Mouse (Mus musculus) Patski (cell line): Measurements from ENCODE around the gene Gng3. TPM values are rescaled to one million over a fixed set of nuclear protein-coding genes. Genes with fewer than 3 reads are reported as not detected.

Experiments used
- ATAC-seq: fragments of 100-300 bp; one replicate; pipeline ENCODE4 v1.8.0; 2021
- CTCF ChIA-PET: fragments of 350-600 bp; sonication (Branson Sonifier 250); formaldehyde crosslinking; loops from one replicate; lab custom pipeline; 2022; ENCODE audit warnings: inconsistent platforms; lab: Charles Lee
- POLR2A ChIA-PET: fragments of 350-600 bp; sonication (Branson Sonifier 250); formaldehyde crosslinking; loops from one replicate; lab custom pipeline; 2022; ENCODE audit warnings: antibody characterized with exemption, inconsistent platforms; lab: Charles Lee
- DNase-seq: peaks from one replicate; pipeline ENCODE4 v3.0.0-alpha.2; 2011; ENCODE audit warnings: low read depth, low spot score
- H3K27me3 ChIP-seq: fragments of 371-371 bp; one replicate; pipeline ENCODE4 v1.5.1; 2021
- CTCF ChIP-seq: fragments of 100-300 bp; IDR thresholded peaks from one replicate; pipeline ENCODE4 v1.5.1; 2021
- in situ Hi-C: fragments of 300-500 bp; cut with MboI; formaldehyde crosslinking; loops from 3 replicates; pipeline ENCODE4 v1.11.1; 2018; ENCODE audit warnings: low pct_unique_long_range_greater_than_20kb, mixed read lengths
- polyA plus RNA-seq: library from polyadenylated mRNA; unstranded; gene quantifications from one replicate; pipeline ENCODE4 v1.2.3, GENCODE M21; 2021

Gng3 gene
- polyA plus RNA-seq = 0.50 TPM

DNA sequence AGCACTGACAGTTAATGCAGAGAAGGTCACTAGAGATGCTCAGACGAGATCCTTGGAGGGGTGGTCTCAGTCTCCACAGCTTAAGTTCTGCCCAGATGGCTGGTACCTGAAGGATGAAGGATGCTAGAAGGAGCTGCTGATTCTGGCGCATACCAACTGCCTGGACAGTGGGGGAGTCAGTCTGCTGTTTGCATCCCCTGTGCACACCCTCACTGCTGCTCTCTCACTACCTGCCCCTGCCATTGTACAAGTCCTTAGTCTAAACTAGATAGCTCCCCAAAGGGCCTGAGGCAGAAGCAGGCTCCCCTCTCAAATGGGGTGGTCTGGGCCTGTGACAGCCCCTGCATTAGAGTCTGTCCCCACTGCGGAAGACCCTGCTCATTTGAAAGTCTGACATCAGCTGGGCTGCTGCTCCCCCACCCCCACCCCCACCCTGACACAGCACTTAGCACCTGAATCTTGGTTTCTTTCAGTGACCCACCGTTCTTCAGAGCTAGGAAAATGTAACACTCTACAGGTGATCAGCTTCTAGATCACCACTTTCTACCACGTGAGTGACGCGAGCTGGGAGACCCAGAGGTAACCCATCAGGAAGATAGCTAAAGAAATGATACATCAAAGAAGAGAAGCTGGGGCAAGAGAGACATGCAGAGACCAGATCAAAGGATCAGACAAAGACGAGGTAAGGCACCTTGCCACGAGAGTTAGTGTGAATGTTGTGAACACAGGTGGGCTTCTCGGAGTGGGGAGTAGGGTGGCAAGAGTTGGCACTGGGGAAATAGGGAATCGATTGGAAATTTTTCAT is at the start of gene Gng3:
Gng3 (minus strand) TSS at position 92 of the 805 bp plus-strand sequence.
- H3K27me3 ChIP-seq = no peaks in the 10 kb centered on the region
- ATAC-seq (no peak), DNase-seq (no peak)
- in situ Hi-C loops = loop anchor here (25.0 kb wide), 1 partner anchor 1048 kb away; the partner anchor contains the start of gene Incenp
- ChIA-PET CTCF (interaction anchor here (0.9 to 1.3 kb wide), 4 partner anchors 10 to 72 kb away, joined by 3 to 4 read pairs (median 4); partner anchors contain the start of gene AC129217.1), POLR2A (interaction anchor here (1.3 to 1.5 kb wide), 2 partner anchors 10 to 20 kb away, joined by 5 read pairs; partner anchors contain the start of genes AC129217.1, Hnrnpul2 and Ttc9c)
- TF ChIP-seq CTCF = no peak

DNA sequence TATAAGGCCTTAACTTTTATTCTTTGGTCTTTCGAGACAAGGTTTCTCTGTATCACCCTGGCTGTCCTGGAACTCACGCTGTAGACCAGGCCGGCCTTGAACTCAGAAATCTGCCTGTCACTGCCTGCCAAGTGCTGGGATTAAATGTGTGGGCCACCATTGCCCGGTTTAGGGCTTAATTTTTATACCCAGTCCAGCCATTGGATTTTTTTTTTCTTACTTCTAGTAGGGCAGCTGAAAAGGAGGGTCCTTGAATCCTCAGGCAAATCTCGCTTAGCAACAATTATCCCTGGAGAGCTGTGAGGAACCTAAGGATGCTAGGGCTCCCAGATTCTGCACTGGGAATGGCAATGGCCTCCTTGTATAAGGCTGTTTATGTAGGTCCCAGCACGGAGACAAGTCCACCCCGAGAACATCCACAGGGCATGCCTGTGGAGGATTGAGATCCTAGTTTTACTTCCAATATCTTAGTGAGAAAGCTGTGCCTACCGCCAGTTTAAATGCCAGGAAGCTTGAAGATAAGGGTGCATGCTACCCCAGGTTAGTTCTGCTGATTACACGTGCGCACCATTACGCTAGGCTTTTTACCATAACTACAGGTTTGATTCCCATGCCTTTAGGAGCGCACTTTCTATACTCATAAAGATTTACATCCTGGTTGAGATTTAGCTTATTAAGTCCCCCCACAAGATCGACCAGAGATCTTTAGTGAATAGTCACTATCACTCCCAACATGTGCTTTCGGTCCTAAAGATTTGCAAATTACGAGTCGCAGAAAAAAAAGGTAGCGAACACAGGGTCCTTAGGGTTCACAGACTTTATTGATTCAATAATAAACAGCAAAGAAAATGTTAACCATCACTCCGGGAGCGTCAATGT is 48.8 kb upstream of the Gng3 start:
- ATAC-seq (no peak), DNase-seq (no peak)
- ChIA-PET POLR2A (interaction anchor here (0.6 to 2.0 kb wide), 5 partner anchors 8 to 222 kb away, joined by 3 to 5 read pairs (median 3); partner anchors contain the start of gene Ubxn1), CTCF (interaction anchor here (1.2 to 1.9 kb wide), 6 partner anchors 8 to 54 kb away, joined by 3 to 5 read pairs (median 3); partner anchors contain the start of gene Mta2)
- no peaks in the 10 kb centered on the region for H3K27me3 ChIP-seq
- in situ Hi-C loops = no loop called here
- TF ChIP-seq CTCF = no peak

GRCm38 (mm10) chr19:8886916-8887584 is 48.1 kb upstream of the Gng3 start:
- in situ Hi-C loops = no loop called here
- DNase-seq (no peak), ATAC-seq (no peak)
- ChIA-PET CTCF (interaction anchor here (1.2 to 1.9 kb wide), 5 partner anchors 12 to 54 kb away, joined by 3 to 5 read pairs (median 3); partner anchors contain the start of gene Mta2), POLR2A (no interaction called here)
- H3K27me3 ChIP-seq = no peaks in the 10 kb centered on the region
- no peak for TF ChIP-seq CTCF

- in situ Hi-C loops = no loop called here
- no peaks in the 10 kb centered on the region for H3K27me3 ChIP-seq
- ATAC-seq (no peak), DNase-seq (no peak)
- ChIA-PET CTCF (no interaction called here), POLR2A (no interaction called here)
- no peak for TF ChIP-seq CTCF
These were observed 44.6 kb upstream of the Gng3 start, which contains the start of the genes Lbhd1 and Gm49403 for GRCm38 (mm10) chr19:8883616-8884015. Gene Lbhd1, plus strand, starts transcription at chr19:8883732. Gene Gm49403, plus strand, starts transcription at chr19:8883930.

- no peak for TF ChIP-seq CTCF
- ChIA-PET POLR2A (interaction anchor here (0.6 to 2.1 kb wide), 6 partner anchors 10 to 85 kb away, joined by 3 to 6 read pairs (median 3); partner anchors contain the start of genes Eml3, Ints5 and Ubxn1), CTCF (interaction anchor here (0.7 to 1.3 kb wide), 3 partner anchors 12 to 229 kb away, joined by 3 to 5 read pairs (median 3); partner anchors contain the start of gene Ints5)
- H3K27me3 ChIP-seq = no peaks in the 10 kb centered on the region
- no peak for ATAC-seq
- in situ Hi-C loops = no loop called here
- DNase-seq = no peak
These were observed 42.0 kb upstream of the Gng3 start for GRCm38 (mm10) chr19:8881034-8881392.

DNA sequence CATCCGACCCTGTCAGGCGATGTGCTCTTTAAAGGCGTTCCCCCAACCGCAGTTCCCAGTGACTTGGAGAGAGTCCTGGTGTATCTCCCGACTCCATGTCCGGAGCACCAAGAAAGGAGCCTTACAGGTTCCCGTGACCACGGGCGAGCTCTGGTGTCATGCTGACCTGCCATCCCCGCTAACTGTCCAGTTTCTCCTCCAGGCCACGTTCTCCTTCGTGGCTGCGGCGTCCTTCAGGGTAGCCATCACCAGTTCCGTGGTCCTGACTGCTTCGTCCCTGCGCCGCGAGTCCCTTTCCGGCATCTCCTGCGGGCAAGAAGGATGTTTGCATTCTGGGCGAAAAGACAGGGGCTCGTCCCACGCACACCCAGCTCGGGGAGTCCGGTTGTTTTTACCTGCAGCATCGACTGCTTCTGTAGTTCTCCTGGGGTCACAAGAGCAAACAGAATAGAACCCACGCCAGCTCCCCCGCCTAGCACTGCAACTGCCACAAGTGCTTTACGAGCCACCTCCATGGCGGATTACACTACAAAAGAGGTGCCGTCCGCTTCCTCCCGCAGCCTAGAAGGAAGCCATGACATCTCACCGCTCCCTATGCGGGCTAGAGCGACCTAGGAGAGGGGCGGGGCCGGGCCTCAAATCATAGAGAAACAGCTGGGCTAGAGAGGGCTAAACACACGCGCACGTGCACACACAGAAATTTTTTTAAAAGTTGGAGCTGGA is 41.5 kb upstream of the Gng3 start, which contains the start of gene Uqcc3:
Uqcc3 (minus strand) TSS at position 613 of the 723 bp plus-strand sequence.
- in situ Hi-C loops = no loop called here

DNA sequence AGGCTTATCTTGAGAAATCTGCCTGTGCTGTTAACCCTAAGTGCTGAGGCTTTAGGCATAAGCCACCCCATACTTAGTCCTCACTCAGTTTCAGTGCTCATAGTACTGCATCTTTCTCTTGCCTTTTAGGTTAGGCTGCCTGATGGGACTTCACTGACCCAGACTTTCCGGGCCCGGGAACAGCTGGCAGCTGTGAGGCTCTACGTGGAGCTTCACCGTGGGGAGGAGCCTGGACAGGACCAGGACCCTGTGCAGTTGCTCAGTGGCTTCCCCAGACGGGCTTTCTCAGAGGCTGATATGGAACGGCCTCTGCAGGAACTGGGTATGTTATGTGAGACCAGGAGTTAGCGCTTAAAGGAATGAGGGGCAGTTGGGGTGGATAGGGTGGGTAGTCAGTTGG is 36.0 kb upstream of the Gng3 start:
- TF ChIP-seq CTCF = no peak
- no peak for DNase-seq
- in situ Hi-C loops = no loop called here
- no peak for ATAC-seq
- no peaks in the 10 kb centered on the region for H3K27me3 ChIP-seq
- ChIA-PET POLR2A (interaction anchor here (1.2 to 1.4 kb wide), 2 partner anchors 14 to 19 kb away, joined by 3 to 4 read pairs; partner anchors contain the start of genes 1810009A15Rik and Gm49416), CTCF (interaction anchor here (1.1 to 3.1 kb wide), 2 partner anchors 11 to 13 kb away, joined by 4 to 8 read pairs; partner anchors contain the start of genes 1810009A15Rik and Gm49416)

More for the DNA sequence above, 41.5 kb upstream of the Gng3 start, which contains the start of gene Uqcc3:
- no peaks in the 10 kb centered on the region for H3K27me3 ChIP-seq
- TF ChIP-seq CTCF = no peak
- ChIA-PET POLR2A (interaction anchor here (0.6 to 2.1 kb wide), 6 partner anchors 8 to 66 kb away, joined by 3 to 7 read pairs (median 4); partner anchors contain the start of genes 1810009A15Rik, Eml3, Gm49416 and Ints5), CTCF (interaction anchor here (0.8 to 1.3 kb wide), 4 partner anchors 8 to 230 kb away, joined by 3 to 5 read pairs (median 3); partner anchors contain the start of genes 1810009A15Rik and Gm49416)
- ATAC-seq (peak; percentile 88), DNase-seq (peak; percentile 43)

DNA sequence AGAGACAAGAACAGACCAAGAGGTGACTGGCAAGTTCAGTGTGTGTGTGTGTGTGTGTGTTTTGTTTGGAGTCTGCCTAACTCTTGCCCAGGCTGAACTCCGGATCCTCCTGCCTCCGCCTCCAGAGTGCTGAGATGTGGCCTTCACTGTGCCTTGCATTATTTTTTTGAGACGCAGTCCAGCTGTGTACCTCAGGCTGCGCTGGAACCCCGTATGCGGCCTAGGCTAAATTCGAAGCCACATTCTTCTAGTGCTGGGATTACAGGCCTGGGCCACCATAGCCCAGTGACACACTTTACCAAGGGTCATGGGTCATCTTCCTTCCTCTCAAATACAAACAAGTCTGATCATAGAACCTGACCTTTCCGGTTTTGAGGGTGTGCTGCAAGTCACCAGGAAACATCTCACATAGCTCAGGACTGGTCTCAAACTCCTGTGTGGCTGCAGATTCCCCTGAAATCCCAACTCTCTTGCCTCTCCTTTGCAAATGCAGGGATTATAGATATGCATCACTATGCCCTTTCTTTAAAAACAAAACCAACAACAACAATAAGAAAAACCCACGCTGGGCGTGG is 33.4 kb upstream of the Gng3 start:
- no peaks in the 10 kb centered on the region for H3K27me3 ChIP-seq
- DNase-seq (no peak), ATAC-seq (no peak)
- in situ Hi-C loops = loop anchor here (25.0 kb wide), 1 partner anchor 565 kb away; no protein-coding TSS in a partner anchor
- no peak for TF ChIP-seq CTCF
- CTCF ChIA-PET = no interaction called here
- POLR2A ChIA-PET = interaction anchor here (0.6 to 1.7 kb wide), 5 partner anchors 8 to 1331 kb away, joined by 3 to 7 read pairs (median 3); partner anchors contain the start of gene Tmem258
